Mouse (Mus musculus) stomach, embryonic 16.5 days (tissue): ENCODE measurements around the gene Galnt6. TPM values are rescaled to one million over a fixed set of nuclear protein-coding genes. Genes with fewer than 3 reads are reported as not detected.

Experiments
- ATAC-seq: fragments of 200-750 bp; cut with Nextera tagmentation; 2 replicates; pipeline ENCODE4 v1.8.0; 2017; ENCODE audit warnings: moderate number of reproducible peaks, moderate TSS enrichment; ENCODE audit not compliant: insufficient read depth, low FRiP score
- H3K27ac ChIP-seq: fragments of 300-500 bp; sonication (generic); 2 replicates; pipeline ENCODE4 v1.5.1; 2014; ENCODE audit warnings: low read length
- H3K27me3 ChIP-seq: fragments of 300-500 bp; sonication (generic); 2 replicates; pipeline ENCODE4 v1.6.1; 2014; ENCODE audit warnings: low read length, control low read depth, mixed read lengths; ENCODE audit not compliant: control insufficient read depth, insufficient read depth
- H3K36me3 ChIP-seq: fragments of 300-500 bp; sonication (generic); 2 replicates; pipeline ENCODE4 v1.6.1; 2014; ENCODE audit warnings: low read length; ENCODE audit not compliant: control insufficient read depth, insufficient read depth
- H3K4me1 ChIP-seq: fragments of 300-500 bp; sonication (generic); 2 replicates; pipeline ENCODE4 v1.6.1; 2014; ENCODE audit warnings: low read length, control low read depth, mixed read lengths; ENCODE audit not compliant: control insufficient read depth, insufficient read depth
- H3K4me2 ChIP-seq: fragments of 300-500 bp; sonication (generic); 2 replicates; pipeline ENCODE4 v1.6.1; 2014; ENCODE audit warnings: low read depth, low read length, mixed read lengths
- H3K4me3 ChIP-seq: fragments of 300-500 bp; sonication (generic); replicated peaks from 2 replicates; pipeline ENCODE4 v1.5.1; 2014; ENCODE audit warnings: mild to moderate bottlenecking, low read length
- H3K9ac ChIP-seq: fragments of 300-500 bp; sonication (generic); 2 replicates; pipeline ENCODE4 v1.6.1; 2014; ENCODE audit warnings: low read length
- H3K9me3 ChIP-seq: fragments of 300-500 bp; sonication (generic); replicated peaks from 2 replicates; pipeline ENCODE4 v1.6.1; 2016; ENCODE audit warnings: low read length, control low read depth; ENCODE audit not compliant: control insufficient read depth
- WGBS: fragments of 180-500 bp; shearing (Covaris S2); extraction: QIAGEN DNeasy Blood & Tissue Kit; methylation state at CpG from one replicate; pipeline ENCODE4 v1.1.7; 2014; 5-methylcytosine and 5-hydroxymethylcytosine counted together
- polyA plus RNA-seq: library from polyadenylated mRNA; unstranded; fragments of >200 nt; fragmentation: Nextera tagmentation; extraction: Ambion mirVana; gene quantifications from 2 replicates; pipeline ENCODE4 v1.2.1, GENCODE M21; 2015

The Galnt6 gene
- polyA plus RNA-seq, 1 experiment from 2014 or later, result 6.9 TPM

GRCm38 (mm10) chr15:100720066-100720465 is 9.1 kb downstream of the Galnt6 start:
- no peak overlapping the region for H3K27ac ChIP-seq
- 77% methylated on average over 10 of the region's 10 CpGs for WGBS
- H3K4me2 ChIP-seq, result no peak overlapping the region
- ATAC-seq, result no peak
- no peaks in the 10 kb centered on the region for H3K36me3 ChIP-seq
- no peaks in the 10 kb centered on the region for H3K27me3 ChIP-seq
- no peak overlapping the region for H3K9ac ChIP-seq
- H3K4me1 ChIP-seq, result no peaks in the 10 kb centered on the region
- no peak overlapping the region for H3K4me3 ChIP-seq
- no peaks in the 10 kb centered on the region for H3K9me3 ChIP-seq

GRCm38 (mm10) chr15:100719217-100719616 is 10.0 kb downstream of the Galnt6 start:
- no peak overlapping the region for H3K27ac ChIP-seq
- WGBS, result 90% methylated on average over 5 of the region's 5 CpGs
- H3K4me1 ChIP-seq, result no peaks in the 10 kb centered on the region
- no peak overlapping the region for H3K9ac ChIP-seq
- no peaks in the 10 kb centered on the region for H3K27me3 ChIP-seq
- ATAC-seq, result no peak
- H3K4me3 ChIP-seq, result no peak overlapping the region
- no peak overlapping the region for H3K4me2 ChIP-seq
- H3K36me3 ChIP-seq, result no peaks in the 10 kb centered on the region
- no peaks in the 10 kb centered on the region for H3K9me3 ChIP-seq

- H3K27me3 ChIP-seq, result no peaks in the 10 kb centered on the region
- H3K36me3 ChIP-seq, result no peaks in the 10 kb centered on the region
- 82% methylated on average over 11 of the region's 11 CpGs for WGBS
- H3K9me3 ChIP-seq, result no peaks in the 10 kb centered on the region
- no peaks in the 10 kb centered on the region for H3K4me1 ChIP-seq
- no peak overlapping the region for H3K27ac ChIP-seq
- H3K4me3 ChIP-seq, result no peak overlapping the region
- H3K4me2 ChIP-seq, result no peak overlapping the region
- no peak for ATAC-seq
- no peak overlapping the region for H3K9ac ChIP-seq
These were observed 10.6 kb downstream of the Galnt6 start for GRCm38 (mm10) chr15:100718572-100718971.

- no peaks in the 10 kb centered on the region for H3K9me3 ChIP-seq
- H3K4me2 ChIP-seq, result no peak overlapping the region
- 69% methylated on average over 6 of the region's 6 CpGs for WGBS
- no peak overlapping the region for H3K4me3 ChIP-seq
- no peak for ATAC-seq
- no peak overlapping the region for H3K9ac ChIP-seq
- H3K27me3 ChIP-seq, result no peaks in the 10 kb centered on the region
- no peak overlapping the region for H3K27ac ChIP-seq
- H3K36me3 ChIP-seq, result no peaks in the 10 kb centered on the region
- no peaks in the 10 kb centered on the region for H3K4me1 ChIP-seq
These were observed 11.2 kb downstream of the Galnt6 start for GRCm38 (mm10) chr15:100717933-100718332.

GRCm38 (mm10) chr15:100715399-100715993 is 13.7 kb downstream of the Galnt6 start:
- 66% methylated on average over 9 of the region's 9 CpGs for WGBS
- ATAC-seq, result no peak
- Histone ChIP-seq H3K36me3 (no peaks in the 10 kb centered on the region), H3K4me3 (no peak overlapping the region), H3K9ac (no peak overlapping the region), H3K27me3 (no peaks in the 10 kb centered on the region), H3K4me2 (no peak overlapping the region), H3K27ac (no peak overlapping the region), H3K4me1 (no peaks in the 10 kb centered on the region), H3K9me3 (no peaks in the 10 kb centered on the region)

GRCm38 (mm10) chr15:100714470-100714869 is 14.7 kb downstream of the Galnt6 start:
- no peak for ATAC-seq

GRCm38 (mm10) chr15:100710838-100711237 is 18.3 kb downstream of the Galnt6 start:
- 58% methylated on average over 6 of the region's 6 CpGs for WGBS
- Histone ChIP-seq H3K4me1 (no peaks in the 10 kb centered on the region), H3K27me3 (no peaks in the 10 kb centered on the region), H3K4me2 (no peak overlapping the region), H3K9ac (no peak overlapping the region), H3K9me3 (no peaks in the 10 kb centered on the region), H3K36me3 (no peaks in the 10 kb centered on the region), H3K4me3 (no peak overlapping the region), H3K27ac (no peak overlapping the region)
- ATAC-seq, result no peak

More at GRCm38 (mm10) chr15:100714470-100714869, 14.7 kb downstream of the Galnt6 start:
- Histone ChIP-seq H3K27ac (no peak overlapping the region), H3K4me3 (no peak overlapping the region), H3K9me3 (no peaks in the 10 kb centered on the region), H3K4me2 (no peak overlapping the region), H3K36me3 (no peaks in the 10 kb centered on the region), H3K27me3 (no peaks in the 10 kb centered on the region), H3K4me1 (no peaks in the 10 kb centered on the region), H3K9ac (no peak overlapping the region)
- 85% methylated on average over 8 of the region's 8 CpGs for WGBS

- Histone ChIP-seq H3K27me3 (peaks cover 4% of the 10 kb centered on the region; the same call in 1 of the 2 replicates), H3K4me3 (no peak overlapping the region), H3K4me2 (no peak overlapping the region), H3K27ac (no peak overlapping the region), H3K9ac (no peak overlapping the region), H3K9me3 (no peaks in the 10 kb centered on the region), H3K36me3 (no peaks in the 10 kb centered on the region), H3K4me1 (0 out of 2 replicates have a peak, but pooled peaks cover 5% of the 10 kb centered on the region)
- WGBS, result 63% methylated on average over 8 of the region's 8 CpGs
- ATAC-seq, result no peak
These were observed 20.6 kb downstream of the Galnt6 start for GRCm38 (mm10) chr15:100708433-100709078.

- 69% methylated on average over 8 of the region's 8 CpGs for WGBS
- Histone ChIP-seq H3K9me3 (no peaks in the 10 kb centered on the region), H3K27ac (no peak overlapping the region), H3K4me2 (no peak overlapping the region), H3K4me1 (0 out of 2 replicates have a peak, but pooled peaks cover 5% of the 10 kb centered on the region), H3K36me3 (no peaks in the 10 kb centered on the region), H3K27me3 (peaks cover 4% of the 10 kb centered on the region), H3K4me3 (no peak overlapping the region), H3K9ac (no peak overlapping the region)
- no peak for ATAC-seq
These were observed 22.9 kb downstream of the Galnt6 start for GRCm38 (mm10) chr15:100706226-100706625.
